Mouse (Mus musculus) limb, embryonic 15.5 days (tissue): Measurements from ENCODE around the gene Tlr7. TPM values are rescaled to one million over a fixed set of nuclear protein-coding genes. Genes with fewer than 3 reads are reported as not detected.

Experiments used
- ATAC-seq: fragments of 200-750 bp; cut with Nextera tagmentation; 2 replicates; pipeline ENCODE4 v1.8.0; 2017; ENCODE audit warnings: low read depth, moderate TSS enrichment; ENCODE audit not compliant: insufficient number of reproducible peaks, low FRiP score, low TSS enrichment
- H3K27ac ChIP-seq: fragments of 300-500 bp; sonication (generic); 2 replicates; pipeline ENCODE4 v1.5.1; 2015; ENCODE audit warnings: moderate library complexity, mild to moderate bottlenecking, inconsistent platforms
- H3K27me3 ChIP-seq: fragments of 300-500 bp; sonication (generic); 2 replicates; pipeline ENCODE4 v1.6.1; 2015; ENCODE audit warnings: inconsistent platforms
- H3K36me3 ChIP-seq: fragments of 300-500 bp; sonication (generic); 2 replicates; pipeline ENCODE4 v1.6.1; 2015; ENCODE audit warnings: inconsistent platforms
- H3K4me1 ChIP-seq: fragments of 300-500 bp; sonication (generic); 2 replicates; pipeline ENCODE4 v1.6.1; 2015; ENCODE audit warnings: inconsistent platforms
- H3K4me2 ChIP-seq: fragments of 300-500 bp; sonication (generic); 2 replicates; pipeline ENCODE4 v1.6.1; 2015; ENCODE audit warnings: mild to moderate bottlenecking, inconsistent platforms
- H3K4me3 ChIP-seq: fragments of 300-500 bp; sonication (generic); 2 replicates; pipeline ENCODE4 v1.5.1; 2015; ENCODE audit warnings: mild to moderate bottlenecking, inconsistent platforms
- H3K9ac ChIP-seq: fragments of 300-500 bp; sonication (generic); 2 replicates; pipeline ENCODE4 v1.6.1; 2015; ENCODE audit warnings: inconsistent platforms
- H3K9me3 ChIP-seq: fragments of 300-500 bp; sonication (generic); 2 replicates; pipeline ENCODE4 v1.6.1; 2016; ENCODE audit warnings: inconsistent platforms
- WGBS: fragments of 180-500 bp; shearing (Covaris S2); methylation state at CpG from one replicate; pipeline ENCODE4 v1.1.7; 2015; 5-methylcytosine and 5-hydroxymethylcytosine counted together
- polyA plus RNA-seq: library from polyadenylated mRNA; unstranded; fragments of >200 nt; fragmentation: Nextera tagmentation; extraction: Ambion mirVana; gene quantifications from 2 replicates; pipeline ENCODE4 v1.2.1, GENCODE M21; 2015

The Tlr7 gene
- polyA plus RNA-seq, 1 experiment from 2014 or later: 0.91 TPM

- no peak for ATAC-seq
- H3K36me3 ChIP-seq: no peaks in the 10 kb centered on the region
- 0 out of 2 replicates have a peak, but pooled peaks cover 4% of the 10 kb centered on the region for H3K27me3 ChIP-seq
- H3K4me3 ChIP-seq: 0 out of 2 replicates have a peak overlapping the region, but pooled peaks have one; percentile 11
- H3K9me3 ChIP-seq: no peaks in the 10 kb centered on the region
- H3K9ac ChIP-seq: no peak overlapping the region
- no peaks in the 10 kb centered on the region for H3K4me1 ChIP-seq
- 0 out of 2 replicates have a peak overlapping the region, but pooled peaks have one; percentile 20 for H3K4me2 ChIP-seq
- no peak overlapping the region for H3K27ac ChIP-seq
- 51% methylated on average over 10 of the region's 10 CpGs for WGBS
Measured at GRCm38 (mm10) chrX:167276551-167276950, 53.8 kb downstream of the Tlr7 start.

DNA sequence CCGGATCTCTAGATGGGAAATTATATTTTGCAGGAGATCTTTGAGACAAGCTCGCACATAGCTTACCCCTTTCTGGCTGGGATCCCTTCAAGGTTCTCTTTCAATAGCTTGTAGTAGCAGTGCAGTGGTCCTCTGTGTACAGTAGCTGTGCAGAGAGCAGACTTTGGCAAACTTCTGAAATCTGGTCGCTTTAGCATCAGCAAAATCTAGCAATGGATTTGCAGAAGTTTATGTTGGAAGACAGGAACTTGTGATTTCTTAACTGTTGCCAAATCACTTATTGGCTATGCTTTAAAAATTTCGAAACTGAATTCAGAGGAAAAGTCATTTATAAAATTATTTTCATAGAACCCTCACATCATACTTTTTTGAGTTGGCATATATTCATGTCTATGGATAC is 66.3 kb downstream of the Tlr7 start, which contains the start of gene Tlr8:
Tlr8 (minus strand) TSS at position 244 of the 400 bp plus-strand sequence.
- no peak within 1 kb of the TSS for H3K9ac ChIP-seq
- H3K27ac ChIP-seq: no peak within 1 kb of the TSS
- no peaks in the 10 kb centered on the region for H3K4me1 ChIP-seq
- 64% methylated on average over 4 of the region's 4 CpGs for WGBS
- 0 out of 2 replicates have a peak, but pooled peaks cover 3% of the 10 kb centered on the region for H3K27me3 ChIP-seq
- no peaks in the 10 kb centered on the region for H3K9me3 ChIP-seq
- H3K4me3 ChIP-seq: no peak within 1 kb of the TSS
- no peak for ATAC-seq
- no peak within 1 kb of the TSS for H3K4me2 ChIP-seq
- H3K36me3 ChIP-seq: no peaks in the 10 kb centered on the region

DNA sequence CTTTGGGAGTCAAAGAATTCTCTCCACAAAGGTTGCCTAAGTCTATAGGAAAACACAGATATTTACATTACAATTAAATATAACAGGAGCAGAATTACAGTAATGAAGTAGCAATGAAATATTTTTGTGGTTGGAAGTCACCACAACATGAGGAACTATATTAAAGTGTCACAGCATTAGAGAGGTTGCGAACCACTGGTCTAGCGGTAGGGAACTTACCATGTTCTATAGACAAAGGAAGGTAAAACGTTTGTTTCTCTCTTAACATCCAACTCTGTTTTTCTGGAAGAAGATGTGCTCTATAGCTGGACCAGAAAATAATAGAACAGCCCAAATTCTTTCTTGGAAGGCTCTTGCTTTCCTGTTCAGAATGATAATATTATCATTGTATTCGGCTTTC is 66.8 kb downstream of the Tlr7 start:
- Histone ChIP-seq H3K4me3 (no peak overlapping the region), H3K9ac (no peak overlapping the region), H3K36me3 (no peaks in the 10 kb centered on the region), H3K9me3 (no peaks in the 10 kb centered on the region), H3K27me3 (no peaks in the 10 kb centered on the region), H3K4me2 (no peak overlapping the region), H3K27ac (no peak overlapping the region), H3K4me1 (no peaks in the 10 kb centered on the region)
- WGBS: 81% methylated on average over 4 of the region's 4 CpGs
- no peak for ATAC-seq

Other genes starting within 250 kb of the Tlr7 start
- gene Tmsb4x, start 121.2 kb downstream of the Tlr7 start, polyA plus RNA-seq: 2,673 and 2,803 TPM in 2 replicates
- gene Tlr8, start 66.2 kb downstream of the Tlr7 start, polyA plus RNA-seq: 0.52 and 1.0 TPM in 2 replicates
- 15.7 and 16.2 TPM in 2 replicates for gene Prps2, start 52.2 kb upstream of the Tlr7 start, polyA plus RNA-seq